Mouse (Mus musculus): ENCODE data around the gene Wipf3. TPM values are rescaled to one million over a fixed set of nuclear protein-coding genes. Genes with fewer than 3 reads are reported as not detected.

Gene Wipf3
- total RNA-seq, 1 experiment: 1.4 TPM

- H3K27ac ChIP-seq (ENCODE audit: insufficient read depth, low read depth, low read length, poor library complexity, severe bottlenecking): no peak overlapping the region
- in situ Hi-C loops (cut with MboI; ENCODE audit: low sequenced_read_pairs in 2 of 2, unreplicated experiment in 2 of 2): no loop called here
- no peak overlapping the region for H3K9ac ChIP-seq (ENCODE audit: insufficient read depth, low read depth, low read length, poor library complexity, severe bottlenecking)
- H3K9me3 ChIP-seq (ENCODE audit: control insufficient read depth, insufficient read depth, low read depth, low read length): no peaks in the 10 kb centered on the region
- no peak overlapping the region for H3K4me3 ChIP-seq (ENCODE audit: insufficient read depth in 1 of 2, low read depth in 1 of 2, low read length in 2 of 2, poor library complexity in 1 of 2, severe bottlenecking in 1 of 2)
- H3K4me1 ChIP-seq (ENCODE audit: control insufficient read depth in 2 of 2, insufficient read depth in 2 of 2, low read length in 2 of 2, poor library complexity in 1 of 2): no peaks in the 10 kb centered on the region
- H3K36me3 ChIP-seq (ENCODE audit: control insufficient read depth, insufficient read depth, low read length, poor library complexity, severe bottlenecking): no peaks in the 10 kb centered on the region
- peak; percentile 31 for DNase-seq (ENCODE audit: low read depth, low spot score)
- TF ChIP-seq CHD2 (IDR thresholded peaks at IDR 0.05; ENCODE audit: low read depth, low read length): no peak
- peak; percentile 57; the same call in 1 of the 2 replicates for TF ChIP-seq ZC3H11A (IDR thresholded peaks at IDR 0.05; ENCODE audit: borderline replicate concordance, low read depth, low read length)
Measured at GRCm38 (mm10) chr6:54391765-54392164, 37.6 kb upstream of the Wipf3 start.

- H3K4me3 ChIP-seq (ENCODE audit: insufficient read depth in 1 of 2, low read depth in 1 of 2, low read length in 2 of 2, poor library complexity in 1 of 2, severe bottlenecking in 1 of 2): no peak overlapping the region
- in situ Hi-C loops (cut with MboI; ENCODE audit: low sequenced_read_pairs in 2 of 2, unreplicated experiment in 2 of 2): no loop called here
Measured at GRCm38 (mm10) chr6:54393886-54394285, 35.5 kb upstream of the Wipf3 start.

GRCm38 (mm10) chr6:54399194-54399923, 30.0 kb upstream of the Wipf3 start:
- TF ChIP-seq ZNF384 (IDR thresholded peaks at IDR 0.05; ENCODE audit: low read depth, low read length) (no peak), MAFK (IDR thresholded peaks at IDR 0.05; ENCODE audit: insufficient read depth, low read depth, low read length) (no peak), ZC3H11A (IDR thresholded peaks at IDR 0.05; ENCODE audit: borderline replicate concordance, low read depth, low read length) (no peak), HCFC1 (IDR thresholded peaks at IDR 0.05; ENCODE audit: borderline replicate concordance, insufficient read depth, low read length) (no peak)
- no peak overlapping the region for H3K27ac ChIP-seq (ENCODE audit: insufficient read depth, low read depth, low read length, poor library complexity, severe bottlenecking)
- H3K9ac ChIP-seq (ENCODE audit: insufficient read depth, low read depth, low read length, poor library complexity, severe bottlenecking): no peak overlapping the region
- no peaks in the 10 kb centered on the region for H3K36me3 ChIP-seq (ENCODE audit: control insufficient read depth, insufficient read depth, low read length, poor library complexity, severe bottlenecking)
- H3K4me1 ChIP-seq (ENCODE audit: control insufficient read depth in 2 of 2, insufficient read depth in 2 of 2, low read length in 2 of 2, poor library complexity in 1 of 2): no peaks in the 10 kb centered on the region
- in situ Hi-C loops (cut with MboI; ENCODE audit: low sequenced_read_pairs in 2 of 2, unreplicated experiment in 2 of 2): no loop called here
- no peak overlapping the region for H3K4me3 ChIP-seq (ENCODE audit: insufficient read depth in 1 of 2, low read depth in 1 of 2, low read length in 2 of 2, poor library complexity in 1 of 2, severe bottlenecking in 1 of 2)
- no peak for DNase-seq (ENCODE audit: low read depth, low spot score)
- no peaks in the 10 kb centered on the region for H3K9me3 ChIP-seq (ENCODE audit: control insufficient read depth, insufficient read depth, low read depth, low read length)

More at GRCm38 (mm10) chr6:54393886-54394285, 35.5 kb upstream of the Wipf3 start:
- Histone ChIP-seq H3K36me3 (ENCODE audit: control insufficient read depth, insufficient read depth, low read length, poor library complexity, severe bottlenecking) (no peaks in the 10 kb centered on the region), H3K9me3 (ENCODE audit: control insufficient read depth, insufficient read depth, low read depth, low read length) (no peaks in the 10 kb centered on the region), H3K4me1 (ENCODE audit: control insufficient read depth in 2 of 2, insufficient read depth in 2 of 2, low read length in 2 of 2, poor library complexity in 1 of 2) (no peaks in the 10 kb centered on the region), H3K9ac (ENCODE audit: insufficient read depth, low read depth, low read length, poor library complexity, severe bottlenecking) (no peak overlapping the region), H3K27ac (ENCODE audit: insufficient read depth, low read depth, low read length, poor library complexity, severe bottlenecking) (no peak overlapping the region)
- no peak for TF ChIP-seq HCFC1 (IDR thresholded peaks at IDR 0.05; ENCODE audit: borderline replicate concordance, insufficient read depth, low read length)
- TF ChIP-seq MAFK (IDR thresholded peaks at IDR 0.05; ENCODE audit: insufficient read depth, low read depth, low read length): no peak
- no peak for TF ChIP-seq ZC3H11A (IDR thresholded peaks at IDR 0.05; ENCODE audit: borderline replicate concordance, low read depth, low read length)
- no peak for DNase-seq (ENCODE audit: low read depth, low spot score)

- no peak for DNase-seq (ENCODE audit: low read depth, low spot score)
- H3K27ac ChIP-seq (ENCODE audit: insufficient read depth, low read depth, low read length, poor library complexity, severe bottlenecking): no peak overlapping the region
- H3K9ac ChIP-seq (ENCODE audit: insufficient read depth, low read depth, low read length, poor library complexity, severe bottlenecking): no peak overlapping the region
- in situ Hi-C loops (cut with MboI; ENCODE audit: low sequenced_read_pairs in 2 of 2, unreplicated experiment in 2 of 2): no loop called here
- H3K4me1 ChIP-seq (ENCODE audit: control insufficient read depth in 2 of 2, insufficient read depth in 2 of 2, low read length in 2 of 2, poor library complexity in 1 of 2): no peaks in the 10 kb centered on the region
- no peak overlapping the region for H3K4me3 ChIP-seq (ENCODE audit: insufficient read depth in 1 of 2, low read depth in 1 of 2, low read length in 2 of 2, poor library complexity in 1 of 2, severe bottlenecking in 1 of 2)
- no peaks in the 10 kb centered on the region for H3K9me3 ChIP-seq (ENCODE audit: control insufficient read depth, insufficient read depth, low read depth, low read length)
- TF ChIP-seq ZNF384 (IDR thresholded peaks at IDR 0.05; ENCODE audit: low read depth, low read length) (no peak), CHD2 (IDR thresholded peaks at IDR 0.05; ENCODE audit: low read depth, low read length) (no peak), MAFK (IDR thresholded peaks at IDR 0.05; ENCODE audit: insufficient read depth, low read depth, low read length) (no peak), ZC3H11A (IDR thresholded peaks at IDR 0.05; ENCODE audit: borderline replicate concordance, low read depth, low read length) (no peak), HCFC1 (IDR thresholded peaks at IDR 0.05; ENCODE audit: borderline replicate concordance, insufficient read depth, low read length) (no peak)
- H3K36me3 ChIP-seq (ENCODE audit: control insufficient read depth, insufficient read depth, low read length, poor library complexity, severe bottlenecking): no peaks in the 10 kb centered on the region
Measured at GRCm38 (mm10) chr6:54401503-54401902, 27.9 kb upstream of the Wipf3 start.

- no peak overlapping the region for H3K4me3 ChIP-seq (ENCODE audit: insufficient read depth in 1 of 2, low read depth in 1 of 2, low read length in 2 of 2, poor library complexity in 1 of 2, severe bottlenecking in 1 of 2)
- in situ Hi-C loops (cut with MboI; ENCODE audit: low sequenced_read_pairs in 2 of 2, unreplicated experiment in 2 of 2): no loop called here
- TF ChIP-seq CHD2 (IDR thresholded peaks at IDR 0.05; ENCODE audit: low read depth, low read length) (no peak), MAFK (IDR thresholded peaks at IDR 0.05; ENCODE audit: insufficient read depth, low read depth, low read length) (no peak), HCFC1 (IDR thresholded peaks at IDR 0.05; ENCODE audit: borderline replicate concordance, insufficient read depth, low read length) (no peak), ZC3H11A (IDR thresholded peaks at IDR 0.05; ENCODE audit: borderline replicate concordance, low read depth, low read length) (no peak), ZNF384 (IDR thresholded peaks at IDR 0.05; ENCODE audit: low read depth, low read length) (no peak)
Measured at GRCm38 (mm10) chr6:54404916-54405315, 24.5 kb upstream of the Wipf3 start.

More at GRCm38 (mm10) chr6:54404916-54405315, 24.5 kb upstream of the Wipf3 start:
- no peak overlapping the region for H3K27ac ChIP-seq (ENCODE audit: insufficient read depth, low read depth, low read length, poor library complexity, severe bottlenecking)
- H3K4me1 ChIP-seq (ENCODE audit: control insufficient read depth in 2 of 2, insufficient read depth in 2 of 2, low read length in 2 of 2, poor library complexity in 1 of 2): 0 out of 4 replicates have a peak, but pooled peaks cover 0 to 2% of the 10 kb centered on the region in 2 experiments
- no peaks in the 10 kb centered on the region for H3K9me3 ChIP-seq (ENCODE audit: control insufficient read depth, insufficient read depth, low read depth, low read length)
- no peak for DNase-seq (ENCODE audit: low read depth, low spot score)
- H3K9ac ChIP-seq (ENCODE audit: insufficient read depth, low read depth, low read length, poor library complexity, severe bottlenecking): no peak overlapping the region
- H3K36me3 ChIP-seq (ENCODE audit: control insufficient read depth, insufficient read depth, low read length, poor library complexity, severe bottlenecking): no peaks in the 10 kb centered on the region

Measured in ES-E14 (cell line).